Mouse (Mus musculus) c-Kit-positive CD71-positive TER-119-negative erythroid progenitor cells, embryonic 14.5 days (primary cell): Measurements from ENCODE around the gene Kcnn1.
"Not testable (repeated sequence)": the region's sequence is repeated elsewhere in the genome, so short reads cannot be mapped to it uniquely, and the experiment has no call there.

Source experiments
- DNase-seq: peaks from one replicate; pipeline ENCODE4 v3.0.0-alpha.2; 2013; ENCODE audit warnings: low read depth

Gene Kcnn1

GRCm38 (mm10) chr8:70862824-70863641, at the start of gene Kcnn1:
TSS of gene Kcnn1 (minus strand) at chr8:70863258.
- DNase-seq: no peak

GRCm38 (mm10) chr8:70911596-70911995, 48.5 kb upstream of the Kcnn1 start:
- no peak for DNase-seq

- DNase-seq: no peak
Measured at GRCm38 (mm10) chr8:70907518-70907917, 44.5 kb upstream of the Kcnn1 start.

GRCm38 (mm10) chr8:70905831-70906736, 43.0 kb upstream of the Kcnn1 start, which contains the start of gene Map1s:
TSS of gene Map1s (plus strand) at chr8:70905932.
- no peak for DNase-seq

- no peak for DNase-seq
Measured at GRCm38 (mm10) chr8:70905463-70905830, 42.4 kb upstream of the Kcnn1 start.

GRCm38 (mm10) chr8:70904532-70904931, 41.5 kb upstream of the Kcnn1 start:
- DNase-seq: no peak

GRCm38 (mm10) chr8:70903582-70903981, 40.5 kb upstream of the Kcnn1 start:
- DNase-seq: no peak

- DNase-seq: no peak
Measured at GRCm38 (mm10) chr8:70903112-70903511, 40.1 kb upstream of the Kcnn1 start.

- no peak for DNase-seq
Measured at GRCm38 (mm10) chr8:70902211-70902610, 39.2 kb upstream of the Kcnn1 start.

GRCm38 (mm10) chr8:70900872-70901387, 37.9 kb upstream of the Kcnn1 start:
- no peak for DNase-seq

GRCm38 (mm10) chr8:70899226-70899625, 36.2 kb upstream of the Kcnn1 start:
- no peak for DNase-seq

GRCm38 (mm10) chr8:70898661-70899198, 35.7 kb upstream of the Kcnn1 start:
- no peak for DNase-seq

GRCm38 (mm10) chr8:70897681-70898413, 34.8 kb upstream of the Kcnn1 start:
- DNase-seq: peak; percentile 75

- DNase-seq: peak; percentile 97
Measured at GRCm38 (mm10) chr8:70897021-70897680, 34.1 kb upstream of the Kcnn1 start, which contains the start of gene Rpl18a. TSS of gene Rpl18a (minus strand) at chr8:70897412.

GRCm38 (mm10) chr8:70896316-70897020, 33.4 kb upstream of the Kcnn1 start:
- no peak for DNase-seq

- not testable (repeated sequence) for DNase-seq
Measured at GRCm38 (mm10) chr8:70895571-70896259, 32.7 kb upstream of the Kcnn1 start.

GRCm38 (mm10) chr8:70894771-70895545, 31.9 kb upstream of the Kcnn1 start:
- no peak for DNase-seq

GRCm38 (mm10) chr8:70894385-70894720, 31.3 kb upstream of the Kcnn1 start:
- no peak for DNase-seq
